Mouse (Mus musculus) urinary bladder, postnatal 36 days (tissue): ENCODE measurements around the gene Atg16l1.
"Not testable (repeated sequence)": the region's sequence is repeated elsewhere in the genome, so short reads cannot be mapped to it uniquely, and the experiment has no call there.

ENCODE experiments used
- DNase-seq, 2 experiments: peaks; one replicate each; pipeline ENCODE4 v3.0.0; 2022; ENCODE audit warnings: low spot score in 2 of 2, mixed read lengths in 1 of 2

Gene Atg16l1

GRCm38 (mm10) chr1:87773336-87773735 lies 17.7 kb downstream of the Atg16l1 start:
- DNase-seq = no peak

DNA sequence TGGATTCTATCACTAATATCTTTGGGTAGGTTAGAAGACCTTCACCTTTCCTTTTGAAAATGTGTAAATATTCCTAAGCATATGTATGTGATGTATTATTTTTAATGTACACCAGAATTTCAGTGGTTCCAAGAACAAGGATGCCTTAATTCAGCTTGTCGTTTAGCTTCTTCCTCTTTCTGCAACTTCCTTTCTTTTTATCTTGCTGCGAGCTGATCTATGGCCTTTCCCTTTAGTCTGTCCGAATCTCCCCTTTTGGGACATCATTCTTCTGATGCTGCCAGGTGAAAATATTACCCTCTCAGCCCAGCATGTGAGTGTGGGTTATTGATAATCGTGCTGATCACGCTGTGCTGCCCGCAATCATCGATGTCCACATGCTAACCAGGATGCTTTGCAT lies 19.2 kb downstream of the Atg16l1 start:
- DNase-seq = no peak

DNA sequence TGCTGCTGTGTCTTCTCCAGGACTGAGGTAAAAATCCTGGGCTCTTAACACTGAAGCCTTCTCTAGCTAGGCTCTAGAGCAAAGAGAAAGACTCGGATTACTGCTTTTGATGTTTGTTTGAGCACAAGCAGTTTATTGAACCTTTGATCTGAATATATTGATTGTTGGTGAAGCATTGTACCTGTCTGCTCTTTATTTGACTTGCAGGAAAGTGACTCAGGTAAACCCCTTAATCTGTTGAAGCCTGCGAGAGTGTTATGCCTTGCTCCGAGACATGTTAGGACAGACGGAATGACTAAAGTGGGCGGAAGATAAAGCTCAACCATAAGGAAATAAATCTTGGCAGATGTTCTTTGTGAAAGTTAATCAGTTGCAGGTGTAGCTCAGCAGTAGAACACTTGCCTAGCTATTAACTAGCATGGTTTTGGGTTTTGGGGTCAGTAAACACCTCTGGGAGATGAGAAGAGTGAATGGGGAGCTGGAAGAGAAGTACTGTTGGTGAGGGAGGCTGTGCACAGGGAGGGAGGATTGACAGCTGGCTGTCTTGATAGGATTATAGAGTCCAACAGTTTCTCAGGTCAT lies 23.6 kb downstream of the Atg16l1 start:
- DNase-seq = no peak

DNA sequence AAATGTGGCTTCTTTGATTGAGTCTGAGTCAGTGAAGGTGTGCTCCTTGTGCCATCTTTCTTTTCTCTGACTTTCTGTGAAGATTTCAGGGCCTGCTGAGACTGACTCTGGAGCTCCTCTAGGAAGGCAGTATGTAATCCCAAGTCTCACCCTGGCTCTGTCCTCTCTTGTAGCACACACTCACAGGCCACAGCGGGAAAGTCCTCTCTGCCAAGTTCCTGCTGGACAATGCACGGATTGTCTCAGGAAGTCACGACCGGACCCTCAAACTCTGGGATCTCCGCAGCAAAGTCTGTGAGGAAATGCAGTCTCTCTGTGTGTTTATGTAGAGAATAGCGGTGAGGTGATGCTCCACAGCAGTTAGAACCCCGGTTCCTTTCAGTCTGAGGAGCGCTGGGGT lies 30.0 kb downstream of the Atg16l1 start:
- no peak for DNase-seq

DNA sequence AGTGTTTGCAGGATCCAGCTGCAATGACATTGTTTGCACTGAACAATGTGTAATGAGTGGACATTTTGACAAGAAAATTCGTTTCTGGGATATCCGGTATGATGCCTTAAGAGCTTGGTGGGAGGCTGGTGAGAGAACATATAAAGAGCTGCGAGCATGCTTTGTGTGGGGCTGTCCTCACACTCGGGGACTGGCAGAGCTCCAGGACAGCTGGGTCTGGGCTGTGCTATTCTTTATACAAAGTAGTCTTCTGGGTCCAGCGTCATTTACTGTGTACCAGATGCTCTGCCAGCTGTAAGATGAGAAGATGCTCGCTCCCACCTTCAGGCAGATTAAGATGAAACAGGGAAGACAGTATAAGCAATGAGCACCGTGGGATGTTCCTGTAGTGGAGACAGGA lies 30.6 kb downstream of the Atg16l1 start:
- DNase-seq = no peak

DNA sequence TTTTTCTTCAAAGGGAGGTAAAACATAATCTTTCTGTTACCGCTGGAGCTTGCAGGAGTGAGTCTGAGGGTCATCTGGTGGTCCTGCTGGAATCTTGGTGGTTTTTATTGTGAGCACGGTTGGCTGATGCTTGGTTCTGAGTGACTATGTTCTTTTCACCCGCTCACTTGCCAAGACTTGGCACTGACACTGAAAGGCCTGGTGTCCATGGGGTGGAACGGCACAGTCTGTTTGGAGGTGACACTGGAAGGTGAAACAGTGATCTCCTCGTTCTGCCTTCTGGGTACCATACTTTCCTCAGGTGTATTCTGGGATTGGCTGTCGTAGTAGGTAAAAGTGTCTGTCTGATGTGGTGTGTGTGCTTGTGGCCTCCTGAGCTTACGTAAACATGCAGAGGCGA lies 34.0 kb downstream of the Atg16l1 start:
- no peak for DNase-seq

GRCm38 (mm10) chr1:87792438-87793137 lies 36.9 kb downstream of the Atg16l1 start:
- DNase-seq = peak in 1 of 2 experiments; percentile 32

DNA sequence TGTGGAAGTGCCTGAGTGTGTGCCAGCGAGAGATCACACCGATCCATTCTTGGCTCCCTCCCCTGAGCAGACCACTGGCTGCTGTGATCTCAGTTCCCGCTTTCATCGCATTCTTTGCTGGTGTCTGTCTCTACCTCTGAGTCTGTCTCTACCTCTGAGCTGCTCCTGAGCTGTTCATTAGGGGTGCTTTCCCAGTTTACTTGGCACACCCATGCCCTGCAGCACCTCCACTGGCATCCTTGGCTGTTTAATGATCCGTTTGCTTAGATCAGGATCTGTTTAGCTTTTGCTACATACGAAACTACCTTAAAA lies 37.4 kb downstream of the Atg16l1 start:
- DNase-seq = no peak

DNA sequence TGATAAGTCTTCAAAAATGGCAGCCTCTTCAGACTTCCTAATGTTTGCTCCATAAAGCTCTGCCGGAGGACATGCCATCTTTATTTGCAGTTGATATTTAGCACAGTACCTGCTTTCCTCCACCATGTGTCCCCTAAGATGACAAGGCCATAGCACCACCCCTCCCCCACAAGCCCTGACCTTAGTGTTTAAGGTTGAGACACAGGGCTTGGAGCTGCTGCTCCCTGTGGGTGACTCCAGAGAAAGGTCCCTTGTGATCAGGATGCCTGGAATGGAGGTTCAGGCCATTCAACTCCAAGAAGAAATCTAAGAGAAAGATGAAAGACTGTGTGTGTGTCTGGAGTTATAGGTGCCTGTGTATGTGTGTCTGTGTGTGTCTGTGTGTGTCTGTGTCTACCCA lies 42.0 kb downstream of the Atg16l1 start:
- DNase-seq = no peak

- DNase-seq = peak in 1 of 2 experiments; percentile 30
Measured at GRCm38 (mm10) chr1:87798306-87798705, 42.6 kb downstream of the Atg16l1 start.

DNA sequence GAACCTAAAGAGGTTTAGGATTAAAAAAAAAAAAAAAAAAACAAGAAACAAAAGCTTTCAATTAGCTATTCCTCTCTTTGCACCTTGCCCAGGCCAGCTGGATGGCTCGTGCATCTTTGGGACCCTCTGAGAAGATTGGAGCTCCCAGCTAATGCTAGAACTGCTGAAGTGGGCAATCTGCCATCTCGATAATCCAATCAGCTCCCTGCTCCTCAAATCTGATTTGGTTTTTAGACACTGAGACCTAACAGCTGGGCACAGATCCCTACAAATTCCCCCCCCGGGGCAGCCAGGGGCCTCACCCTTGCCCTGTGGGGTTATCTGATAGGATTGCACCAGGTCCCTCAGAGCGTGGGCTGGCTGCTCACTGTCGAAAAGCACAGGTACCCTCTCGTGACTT lies 47.9 kb downstream of the Atg16l1 start, which contains the start of gene Sag:
TSS of gene Sag (plus strand) at position 105 of the 400 bp plus-strand sequence.
- DNase-seq = no peak

GRCm38 (mm10) chr1:87807751-87808150 lies 52.1 kb downstream of the Atg16l1 start:
- no peak for DNase-seq

GRCm38 (mm10) chr1:87811391-87811790 lies 55.7 kb downstream of the Atg16l1 start:
- no peak for DNase-seq

GRCm38 (mm10) chr1:87812061-87812460 lies 56.4 kb downstream of the Atg16l1 start:
- DNase-seq = no peak

DNA sequence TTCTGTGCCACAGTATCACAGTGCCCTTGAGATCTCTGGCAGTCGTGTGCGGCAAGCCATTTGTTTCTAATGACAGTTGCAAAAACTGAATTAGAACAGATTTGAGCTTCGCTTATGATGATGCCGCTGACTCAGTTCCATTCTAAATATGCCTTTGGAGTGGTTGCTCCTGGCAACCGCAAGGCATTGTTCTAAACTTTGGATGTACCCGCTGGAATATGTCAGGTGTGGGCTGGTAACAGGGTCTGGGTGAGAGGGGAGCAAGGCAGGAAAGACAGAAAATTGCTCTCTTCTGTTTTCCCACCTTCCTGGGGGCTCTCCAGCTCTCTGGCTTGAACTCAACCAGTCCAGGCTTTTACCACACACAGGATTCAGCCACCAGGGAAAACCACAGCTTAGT lies 57.5 kb downstream of the Atg16l1 start:
- DNase-seq = no peak

GRCm38 (mm10) chr1:87813681-87814080 lies 58.0 kb downstream of the Atg16l1 start:
- no peak for DNase-seq

DNA sequence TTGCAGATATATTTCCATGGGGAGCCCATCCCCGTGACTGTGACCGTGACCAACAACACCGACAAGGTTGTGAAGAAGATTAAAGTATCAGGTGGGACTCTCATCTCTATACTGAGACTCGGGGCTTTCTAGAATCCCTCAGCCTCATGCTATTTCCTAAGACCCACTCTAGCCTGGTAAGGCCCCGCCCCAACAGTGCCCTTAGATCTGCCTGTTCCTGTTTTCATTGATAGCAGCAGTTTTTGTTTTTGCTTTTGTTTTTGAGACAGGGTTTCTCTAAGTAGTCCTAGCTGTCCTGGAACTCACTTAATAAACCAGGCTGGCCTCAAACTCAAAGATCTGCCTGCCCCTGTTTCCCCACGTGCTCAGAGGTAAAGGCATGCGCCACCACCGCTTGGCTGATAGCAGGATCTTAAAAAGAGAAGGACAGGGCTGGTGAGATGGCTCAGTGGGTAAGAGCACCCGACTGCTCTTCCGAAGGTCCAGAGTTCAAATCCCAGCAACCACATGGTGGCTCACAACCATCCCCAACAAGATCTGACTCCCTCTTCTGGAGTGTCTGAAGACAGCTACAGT lies 68.8 kb downstream of the Atg16l1 start:
- no peak for DNase-seq

DNA sequence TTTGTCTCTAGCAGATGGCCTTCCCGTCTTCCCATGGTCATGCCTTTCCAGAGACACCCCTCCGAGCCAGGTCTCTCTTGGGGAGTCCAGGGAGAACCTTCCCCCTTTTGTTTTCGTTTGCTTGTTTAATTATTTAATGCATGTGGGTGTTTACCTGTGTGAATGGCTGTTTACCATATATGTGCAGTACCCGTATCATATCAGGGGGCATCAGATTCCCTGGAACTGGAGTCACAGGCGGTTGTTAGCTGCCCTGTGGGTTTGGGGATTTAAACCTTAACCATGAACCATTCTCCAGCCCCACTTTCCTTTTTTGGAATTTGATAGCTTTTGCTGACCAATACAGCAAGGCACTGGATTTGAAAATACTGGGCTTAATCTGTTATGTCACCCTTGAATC lies 69.6 kb downstream of the Atg16l1 start:
- DNase-seq = no peak

DNA sequence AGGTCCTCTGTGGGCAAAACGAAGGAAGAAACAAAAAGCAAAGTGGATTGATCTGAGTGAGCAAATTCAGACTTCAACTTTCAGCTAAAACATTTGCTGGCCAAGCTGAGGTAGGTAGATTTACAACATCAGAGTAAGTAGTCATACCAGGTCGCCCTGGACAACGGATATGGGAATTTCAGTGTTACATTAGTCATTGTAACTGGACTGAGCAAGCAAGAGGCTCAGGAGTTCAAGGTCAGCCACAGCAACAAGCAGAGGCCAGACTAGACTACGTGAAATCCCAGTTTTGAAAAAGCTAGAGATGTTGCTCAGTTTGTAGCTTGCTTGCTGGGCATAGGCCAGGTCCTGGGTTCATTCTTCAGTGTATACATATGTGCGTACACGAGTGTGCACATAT lies 70.3 kb downstream of the Atg16l1 start:
- DNase-seq = no peak

GRCm38 (mm10) chr1:87826474-87826873 lies 70.8 kb downstream of the Atg16l1 start:
- DNase-seq = no peak

GRCm38 (mm10) chr1:87827476-87827875 lies 71.8 kb downstream of the Atg16l1 start:
- DNase-seq = not testable (repeated sequence)

DNA sequence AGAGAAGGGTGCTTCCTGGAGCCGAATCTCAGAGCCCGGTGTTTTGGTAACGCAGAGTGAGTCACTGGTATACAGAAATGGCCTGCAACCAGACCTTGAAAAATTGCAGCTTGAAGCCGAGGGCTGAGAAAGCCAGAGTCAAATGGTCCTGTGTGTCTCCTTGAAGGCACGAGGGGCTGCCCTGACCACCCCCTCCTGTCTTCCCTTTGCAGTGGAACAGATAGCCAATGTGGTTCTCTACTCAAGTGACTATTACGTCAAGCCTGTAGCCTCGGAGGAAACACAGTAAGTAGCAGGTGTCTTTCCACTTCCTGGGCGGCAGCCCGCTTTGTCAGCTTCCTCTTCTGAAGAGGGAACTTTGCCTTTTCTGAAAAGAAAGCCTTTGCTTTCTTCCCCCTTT lies 72.5 kb downstream of the Atg16l1 start:
- peak in 1 of 2 experiments; percentile 19 for DNase-seq

- no peak for DNase-seq
Measured at GRCm38 (mm10) chr1:87828926-87829580, 73.4 kb downstream of the Atg16l1 start.
